Mouse (Mus musculus): Measurements from ENCODE around the gene Rgs16. TPM values are rescaled to one million over a fixed set of nuclear protein-coding genes. Genes with fewer than 3 reads are reported as not detected.

Gene Rgs16
- polyA plus RNA-seq, 1 experiment from 2014 or later: 7.8 TPM

DNA sequence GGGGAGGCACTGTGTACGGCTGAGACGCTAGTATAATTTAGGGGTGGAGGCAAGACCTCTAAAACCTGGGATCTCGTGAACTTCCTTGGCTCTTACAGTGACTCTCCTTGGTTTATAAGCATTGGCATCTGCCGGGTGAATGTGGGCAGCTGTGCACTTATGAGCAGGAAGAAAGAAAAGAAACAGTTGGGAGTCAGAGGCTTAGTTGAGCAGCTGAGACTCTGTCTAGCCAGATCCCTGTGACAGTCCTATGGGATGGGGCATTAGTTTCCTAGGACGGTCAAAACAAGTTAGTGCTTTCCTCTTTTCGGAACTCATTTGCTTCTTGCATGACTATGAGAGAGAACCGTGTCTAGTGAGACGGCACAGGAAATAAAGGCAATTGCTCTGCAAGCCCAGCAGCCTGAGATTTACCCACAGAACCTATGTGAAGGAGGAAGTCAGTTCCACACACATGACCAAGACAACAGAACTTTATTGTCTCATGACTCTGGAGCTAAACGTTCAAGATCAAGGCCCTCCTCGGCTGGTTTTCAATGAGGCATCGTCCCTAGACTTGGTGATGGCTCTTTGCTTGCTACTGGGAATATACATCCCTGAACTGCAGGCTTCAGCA lies 39.6 kb upstream of the Rgs16 start:
- Histone ChIP-seq H3K4me1 (replicated peaks; ENCODE audit: control insufficient read depth, insufficient read depth, low read length) (peaks cover 4% of the 10 kb centered on the region), H3K27ac (ENCODE audit: low read depth, low read length) (no peak overlapping the region), H3K4me3 (ENCODE audit: low read depth, low read length) (no peak overlapping the region), H3K36me3 (ENCODE audit: control insufficient read depth, insufficient read depth, low read length) (no peaks in the 10 kb centered on the region), H3K27me3 (ENCODE audit: control insufficient read depth, insufficient read depth, low read length) (no peaks in the 10 kb centered on the region), H3K9ac (ENCODE audit: low read depth, low read length) (no peak overlapping the region), H3K4me2 (replicated peaks; ENCODE audit: low read depth, low read length) (no peak overlapping the region), H3K9me3 (ENCODE audit: control insufficient read depth, low read length) (no peaks in the 10 kb centered on the region)
- WGBS: 89% methylated on average over 11 of the region's 11 CpGs
- DNase-seq (ENCODE audit: low spot score) (no peak), ATAC-seq (ENCODE audit: low FRiP score) (no peak)

DNA sequence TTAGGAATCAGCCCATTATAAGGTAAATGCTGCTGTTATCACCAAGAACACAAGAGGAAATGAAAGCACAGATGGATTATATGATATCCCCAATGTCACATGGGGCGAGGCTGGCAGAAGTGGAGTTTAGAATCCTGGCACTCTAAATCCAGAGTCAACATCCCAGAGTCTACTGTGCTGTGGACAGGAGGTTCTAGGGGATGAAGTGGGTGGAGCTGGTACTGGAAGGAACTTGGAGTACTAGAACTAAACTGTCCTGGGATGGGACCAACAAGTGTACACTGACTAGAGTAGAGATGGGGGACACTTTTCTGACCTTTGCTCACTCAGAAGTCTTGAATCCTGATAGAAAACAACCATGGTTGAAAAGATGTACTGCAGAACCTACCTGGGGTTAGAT lies 38.7 kb upstream of the Rgs16 start:
- no peaks in the 10 kb centered on the region for H3K9me3 ChIP-seq (ENCODE audit: control insufficient read depth, low read length)
- 86% methylated on average over 1 of the region's 1 CpGs for WGBS
- ATAC-seq (ENCODE audit: low FRiP score): no peak
- H3K4me1 ChIP-seq (replicated peaks; ENCODE audit: control insufficient read depth, insufficient read depth, low read length): peaks cover 4% of the 10 kb centered on the region
- no peak overlapping the region for H3K27ac ChIP-seq (ENCODE audit: low read depth, low read length)
- no peak overlapping the region for H3K4me3 ChIP-seq (ENCODE audit: low read depth, low read length)
- no peak overlapping the region for H3K4me2 ChIP-seq (replicated peaks; ENCODE audit: low read depth, low read length)
- no peaks in the 10 kb centered on the region for H3K27me3 ChIP-seq (ENCODE audit: control insufficient read depth, insufficient read depth, low read length)
- H3K9ac ChIP-seq (ENCODE audit: low read depth, low read length): no peak overlapping the region
- no peaks in the 10 kb centered on the region for H3K36me3 ChIP-seq (ENCODE audit: control insufficient read depth, insufficient read depth, low read length)
- DNase-seq (ENCODE audit: low spot score): no peak

DNA sequence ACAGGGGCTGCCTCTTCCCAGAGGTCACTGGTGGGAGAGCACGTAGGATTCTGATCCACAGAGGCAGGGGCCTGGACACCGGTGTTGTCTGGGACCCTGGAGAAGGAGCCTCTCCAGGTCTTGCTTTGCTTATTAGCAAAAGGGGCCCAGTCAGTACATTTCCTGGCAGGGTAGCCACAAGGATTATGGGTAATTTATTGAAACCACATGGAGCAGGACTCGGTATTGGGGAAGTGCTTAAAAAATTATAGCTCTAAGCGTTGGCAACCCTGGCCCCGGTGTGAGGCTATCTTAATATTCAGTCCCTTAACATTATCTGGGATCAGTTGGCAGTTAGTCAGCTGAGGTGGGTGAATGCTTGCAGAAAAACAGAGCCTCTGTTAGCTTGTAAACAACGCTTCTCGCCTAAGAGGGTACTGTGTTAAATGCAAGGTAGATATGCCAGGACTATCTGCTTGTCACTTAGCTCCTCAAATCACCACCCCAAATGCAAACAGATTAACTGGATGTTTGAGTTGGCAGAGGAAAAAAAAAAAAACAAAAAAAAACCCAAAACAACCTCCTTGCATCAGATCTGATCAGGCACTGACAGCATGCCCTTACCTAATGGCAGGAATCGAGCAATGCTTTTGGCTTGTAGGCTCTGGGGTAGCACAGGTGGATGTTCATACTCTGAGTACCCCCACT lies 37.8 kb upstream of the Rgs16 start:
- no peaks in the 10 kb centered on the region for H3K27me3 ChIP-seq (ENCODE audit: control insufficient read depth, insufficient read depth, low read length)
- peaks cover 4% of the 10 kb centered on the region for H3K4me1 ChIP-seq (replicated peaks; ENCODE audit: control insufficient read depth, insufficient read depth, low read length)
- 78% methylated on average over 8 of the region's 8 CpGs for WGBS
- DNase-seq (ENCODE audit: low spot score) (no peak), ATAC-seq (ENCODE audit: low FRiP score) (no peak)
- H3K4me3 ChIP-seq (ENCODE audit: low read depth, low read length): no peak overlapping the region
- no peaks in the 10 kb centered on the region for H3K36me3 ChIP-seq (ENCODE audit: control insufficient read depth, insufficient read depth, low read length)
- H3K9me3 ChIP-seq (ENCODE audit: control insufficient read depth, low read length): no peaks in the 10 kb centered on the region
- no peak overlapping the region for H3K4me2 ChIP-seq (replicated peaks; ENCODE audit: low read depth, low read length)
- no peak overlapping the region for H3K9ac ChIP-seq (ENCODE audit: low read depth, low read length)
- H3K27ac ChIP-seq (ENCODE audit: low read depth, low read length): no peak overlapping the region

DNA sequence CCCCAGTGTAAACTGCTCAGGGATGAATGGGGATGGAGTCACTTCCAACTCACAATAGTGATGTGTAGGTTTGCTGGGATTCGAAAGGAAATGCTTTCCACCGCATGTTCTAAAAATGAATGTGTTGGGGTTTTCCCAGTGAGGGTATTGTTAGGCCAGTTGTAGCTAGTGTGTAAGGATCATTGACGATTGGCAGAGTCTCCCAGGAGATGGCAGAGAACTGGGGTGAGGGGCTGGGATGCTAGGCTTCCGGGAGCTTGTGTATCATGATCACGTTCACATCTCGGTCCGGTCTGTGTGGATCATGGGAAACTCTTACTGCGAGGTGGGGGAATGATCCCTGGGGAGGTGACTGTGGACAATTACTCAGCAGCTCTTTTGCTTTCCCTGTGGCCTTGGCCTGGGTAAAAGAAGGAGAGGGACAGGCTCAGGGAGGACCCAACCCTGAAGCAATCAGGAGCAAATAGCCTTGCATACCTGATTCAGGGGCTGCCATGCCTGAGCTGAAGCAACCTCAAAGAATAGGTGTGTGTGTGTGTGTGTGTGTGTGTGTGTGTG lies 37.2 kb upstream of the Rgs16 start:
- ATAC-seq (ENCODE audit: low FRiP score) (peak; percentile 18; the same call in 1 of the 2 replicates), DNase-seq (ENCODE audit: low spot score) (no peak)
- WGBS: 63% methylated on average over 8 of the region's 8 CpGs
- Histone ChIP-seq H3K27me3 (ENCODE audit: control insufficient read depth, insufficient read depth, low read length) (no peaks in the 10 kb centered on the region), H3K4me3 (ENCODE audit: low read depth, low read length) (no peak overlapping the region), H3K4me2 (replicated peaks; ENCODE audit: low read depth, low read length) (no peak overlapping the region), H3K4me1 (replicated peaks; ENCODE audit: control insufficient read depth, insufficient read depth, low read length) (peaks cover 4% of the 10 kb centered on the region), H3K36me3 (ENCODE audit: control insufficient read depth, insufficient read depth, low read length) (no peaks in the 10 kb centered on the region), H3K9me3 (ENCODE audit: control insufficient read depth, low read length) (no peaks in the 10 kb centered on the region), H3K9ac (ENCODE audit: low read depth, low read length) (no peak overlapping the region), H3K27ac (ENCODE audit: low read depth, low read length) (peak overlapping the region; percentile 3; the same call in 1 of the 2 replicates)

DNA sequence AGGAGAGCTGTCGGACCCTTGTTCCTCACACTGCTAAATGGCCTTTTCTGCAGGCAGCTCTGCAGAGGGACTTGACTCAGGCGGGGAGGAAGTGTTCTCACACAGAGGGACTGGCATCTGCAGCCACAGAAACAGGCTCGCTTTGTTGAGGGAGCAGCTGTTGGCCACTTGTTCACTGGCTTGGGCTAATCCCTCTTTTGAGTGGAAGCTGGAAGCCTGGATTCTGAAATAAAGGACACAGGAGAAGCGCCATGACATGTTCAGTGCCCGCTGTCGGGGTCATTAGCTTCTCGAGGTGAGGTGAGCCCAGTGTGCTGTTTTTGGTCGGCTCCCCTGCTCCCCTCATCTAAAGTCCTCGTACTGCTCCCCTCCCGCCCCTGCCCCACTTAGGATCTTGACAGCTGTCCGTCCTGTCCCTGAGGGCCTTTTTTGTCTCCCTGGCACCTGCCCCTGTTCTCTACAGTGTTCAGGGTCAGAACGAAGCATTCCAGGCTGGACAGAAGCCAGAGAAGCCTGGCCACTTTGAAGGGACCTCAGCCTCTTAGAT lies 36.6 kb upstream of the Rgs16 start:
- no peak overlapping the region for H3K9ac ChIP-seq (ENCODE audit: low read depth, low read length)
- H3K4me2 ChIP-seq (replicated peaks; ENCODE audit: low read depth, low read length): no peak overlapping the region
- no peaks in the 10 kb centered on the region for H3K9me3 ChIP-seq (ENCODE audit: control insufficient read depth, low read length)
- no peaks in the 10 kb centered on the region for H3K27me3 ChIP-seq (ENCODE audit: control insufficient read depth, insufficient read depth, low read length)
- H3K36me3 ChIP-seq (ENCODE audit: control insufficient read depth, insufficient read depth, low read length): no peaks in the 10 kb centered on the region
- peak; percentile 60 for DNase-seq (ENCODE audit: low spot score)
- H3K4me1 ChIP-seq (replicated peaks; ENCODE audit: control insufficient read depth, insufficient read depth, low read length): peaks cover 4% of the 10 kb centered on the region
- WGBS: 15% methylated on average over 12 of the region's 12 CpGs
- no peak overlapping the region for H3K4me3 ChIP-seq (ENCODE audit: low read depth, low read length)
- ATAC-seq (ENCODE audit: low FRiP score): peak; percentile 70
- peak overlapping the region; percentile 3; the same call in 1 of the 2 replicates for H3K27ac ChIP-seq (ENCODE audit: low read depth, low read length)

DNA sequence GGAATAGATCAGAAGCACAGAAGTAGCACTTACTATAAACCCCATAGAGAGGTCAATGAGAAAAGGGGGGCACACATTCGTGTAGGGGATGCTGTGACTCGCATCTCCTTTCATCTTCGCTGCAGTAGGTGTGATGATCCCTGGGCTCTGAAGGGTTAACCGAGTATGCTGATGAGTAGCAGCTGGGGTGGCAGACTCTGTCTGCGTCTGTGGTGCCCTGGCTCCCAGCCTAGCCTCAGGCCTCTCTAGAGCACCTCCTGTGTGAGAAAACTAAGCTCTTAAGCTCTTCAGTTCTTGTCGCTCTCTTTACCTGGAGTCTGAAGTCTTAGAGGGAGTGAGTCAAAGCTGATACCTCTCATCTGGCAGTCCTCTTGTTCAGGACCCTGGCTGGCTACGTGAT lies 36.0 kb upstream of the Rgs16 start:
- Histone ChIP-seq H3K4me1 (replicated peaks; ENCODE audit: control insufficient read depth, insufficient read depth, low read length) (peaks cover 4% of the 10 kb centered on the region), H3K4me3 (ENCODE audit: low read depth, low read length) (no peak overlapping the region), H3K27ac (ENCODE audit: low read depth, low read length) (peak overlapping the region; percentile 3; the same call in 1 of the 2 replicates), H3K36me3 (ENCODE audit: control insufficient read depth, insufficient read depth, low read length) (no peaks in the 10 kb centered on the region), H3K27me3 (ENCODE audit: control insufficient read depth, insufficient read depth, low read length) (no peaks in the 10 kb centered on the region), H3K9ac (ENCODE audit: low read depth, low read length) (no peak overlapping the region), H3K4me2 (replicated peaks; ENCODE audit: low read depth, low read length) (no peak overlapping the region), H3K9me3 (ENCODE audit: control insufficient read depth, low read length) (no peaks in the 10 kb centered on the region)
- DNase-seq (ENCODE audit: low spot score): peak; percentile 41
- WGBS: 18% methylated on average over 7 of the region's 7 CpGs
- 0 out of 2 replicates have a peak, but pooled peaks have one; percentile 36 for ATAC-seq (ENCODE audit: low FRiP score)

DNA sequence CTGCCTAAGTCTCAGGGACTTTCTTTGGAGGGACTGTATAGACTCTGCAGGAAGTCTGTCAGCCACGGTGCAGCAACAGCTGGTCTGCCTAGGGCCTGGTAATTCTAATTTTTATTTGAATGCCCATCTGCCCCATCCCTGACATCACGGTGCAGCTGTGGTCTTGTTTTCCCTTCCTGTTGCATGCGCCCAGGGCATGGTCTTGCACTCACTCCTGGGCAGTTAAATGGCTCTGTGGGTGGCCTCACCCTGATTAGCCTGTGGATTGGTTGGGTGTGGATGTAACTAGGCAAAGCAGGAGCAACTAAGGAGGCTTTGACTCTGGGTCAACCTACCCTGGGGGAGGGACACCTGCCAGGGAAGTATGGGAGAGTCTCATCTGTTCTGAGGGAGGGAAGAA lies 35.2 kb upstream of the Rgs16 start:
- Histone ChIP-seq H3K9ac (ENCODE audit: low read depth, low read length) (no peak overlapping the region), H3K9me3 (ENCODE audit: control insufficient read depth, low read length) (no peaks in the 10 kb centered on the region), H3K4me1 (replicated peaks; ENCODE audit: control insufficient read depth, insufficient read depth, low read length) (peaks cover 4% of the 10 kb centered on the region), H3K27me3 (ENCODE audit: control insufficient read depth, insufficient read depth, low read length) (no peaks in the 10 kb centered on the region), H3K4me2 (replicated peaks; ENCODE audit: low read depth, low read length) (no peak overlapping the region), H3K36me3 (ENCODE audit: control insufficient read depth, insufficient read depth, low read length) (no peaks in the 10 kb centered on the region), H3K27ac (ENCODE audit: low read depth, low read length) (no peak overlapping the region), H3K4me3 (ENCODE audit: low read depth, low read length) (no peak overlapping the region)
- ATAC-seq (ENCODE audit: low FRiP score) (peak; percentile 58), DNase-seq (ENCODE audit: low spot score) (peak; percentile 38)
- WGBS: 25% methylated on average over 3 of the region's 3 CpGs

DNA sequence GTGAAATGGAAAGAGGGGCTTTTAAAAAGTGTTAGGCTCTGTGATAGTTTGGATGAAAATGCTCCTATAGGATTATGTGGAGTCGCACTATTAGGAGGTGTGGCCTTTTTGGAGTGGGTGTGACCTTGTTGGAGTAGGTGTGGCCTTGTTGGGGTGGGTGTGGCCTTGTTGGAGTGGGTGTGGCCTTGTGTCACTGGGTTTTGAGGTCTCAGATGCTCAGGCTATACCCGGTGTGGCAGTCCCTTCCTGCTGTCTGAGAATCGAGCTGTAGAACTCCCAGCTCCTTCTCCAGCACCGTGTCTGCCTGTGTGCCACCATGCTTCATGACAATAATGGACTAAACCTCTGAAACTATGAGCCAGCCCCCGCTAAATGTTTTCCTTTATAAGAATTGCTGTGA lies 31.5 kb upstream of the Rgs16 start:
- WGBS: 92% methylated on average over 5 of the region's 5 CpGs
- DNase-seq (ENCODE audit: low spot score): no peak
- H3K9me3 ChIP-seq (ENCODE audit: control insufficient read depth, low read length): no peaks in the 10 kb centered on the region
- no peak for ATAC-seq (ENCODE audit: low FRiP score)
- H3K4me3 ChIP-seq (ENCODE audit: low read depth, low read length): no peak overlapping the region
- H3K36me3 ChIP-seq (ENCODE audit: control insufficient read depth, insufficient read depth, low read length): no peaks in the 10 kb centered on the region
- H3K9ac ChIP-seq (ENCODE audit: low read depth, low read length): no peak overlapping the region
- H3K27me3 ChIP-seq (ENCODE audit: control insufficient read depth, insufficient read depth, low read length): no peaks in the 10 kb centered on the region
- no peak overlapping the region for H3K4me2 ChIP-seq (replicated peaks; ENCODE audit: low read depth, low read length)
- no peaks in the 10 kb centered on the region; the same call in 1 of the 2 replicates for H3K4me1 ChIP-seq (replicated peaks; ENCODE audit: control insufficient read depth, insufficient read depth, low read length)
- H3K27ac ChIP-seq (ENCODE audit: low read depth, low read length): no peak overlapping the region
